Mouse (Mus musculus) adrenal gland, postnatal 25 days (tissue): ENCODE data around the gene 1700029J07Rik. TPM values are rescaled to one million over a fixed set of nuclear protein-coding genes. Genes with fewer than 3 reads are reported as not detected.

ENCODE experiments used
- DNase-seq: peaks from one replicate; pipeline ENCODE4 v3.0.0; 2021; ENCODE audit warnings: mixed read lengths
- long read RNA-seq: library from polyadenylated mRNA; stranded (forward); transcript quantifications from one replicate; pipeline ENCODE4 v2.0.0, GENCODE M21; 2021
- total RNA-seq: library from RNA; stranded (reverse); gene quantifications from 2 replicates; pipeline ENCODE4 v1.2.3, GENCODE M21; 2021

Gene 1700029J07Rik
- 2.1 and 2.6 TPM in 2 replicates for total RNA-seq
- long read RNA-seq, partial matches to known transcripts = 0 of 2 reads
- long read RNA-seq, other reads (novel, unspliced or antisense) = 0 of 2 reads

DNA sequence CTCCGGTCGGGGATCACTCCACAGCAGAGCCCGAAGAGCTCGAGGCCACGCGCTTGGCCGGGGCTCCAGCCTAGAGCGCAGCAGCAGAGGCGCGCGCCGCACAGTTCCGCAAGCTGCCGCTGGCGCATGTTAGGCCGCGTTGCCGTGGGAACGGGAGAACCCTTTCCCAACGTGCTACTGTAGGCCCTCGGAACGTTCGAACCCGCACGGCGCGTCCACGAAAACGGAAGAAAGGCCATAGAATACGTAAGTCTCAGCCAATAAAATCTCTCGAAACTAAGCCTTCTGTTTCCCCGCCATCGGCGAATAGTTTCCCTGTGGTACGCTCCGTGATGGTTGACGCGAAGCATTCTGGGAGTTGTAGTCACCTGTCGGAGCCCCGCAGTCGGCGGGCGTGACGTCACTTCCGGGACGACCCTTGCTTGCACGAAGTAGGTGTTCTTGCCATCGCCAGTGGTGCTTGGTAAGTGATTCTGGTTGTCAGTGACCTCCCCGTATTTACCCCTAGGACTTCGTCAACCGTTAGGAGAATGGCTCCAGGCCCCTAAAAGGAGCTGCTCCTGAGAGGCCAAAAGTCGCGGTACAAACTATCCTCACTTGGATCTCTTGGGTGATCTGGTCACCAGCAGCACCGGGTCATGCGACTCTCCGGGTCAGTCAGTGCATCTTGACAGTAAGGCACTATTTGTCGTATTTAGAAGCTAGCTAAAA, at the start of gene 1700029J07Rik, which contains the start of gene Ufsp2:
Gene 1700029J07Rik (minus strand): TSS at position 127 of the 711 bp plus-strand sequence.
Gene Ufsp2 (plus strand): TSS at position 403 of the 711 bp plus-strand sequence.
- DNase-seq = peak; percentile 96

DNA sequence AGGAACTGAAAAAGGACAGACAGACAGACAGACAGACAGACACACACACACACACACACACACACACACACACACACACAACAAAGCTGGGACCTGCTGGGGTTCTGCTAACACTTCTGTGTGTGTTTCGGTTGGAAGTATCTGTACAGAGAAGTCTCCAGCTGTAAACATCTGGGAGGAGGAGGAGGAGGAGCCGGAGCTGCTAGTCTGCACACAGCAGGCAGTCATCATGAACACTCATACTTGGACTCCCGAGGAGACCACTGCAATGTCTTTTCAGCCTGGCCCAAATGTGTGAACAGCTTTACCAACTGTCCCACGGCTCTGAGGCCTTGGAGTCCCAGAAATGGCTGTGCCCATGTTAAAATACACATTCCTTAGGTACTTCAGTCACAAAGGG, 49.3 kb upstream of the 1700029J07Rik start:
- no peak for DNase-seq

DNA sequence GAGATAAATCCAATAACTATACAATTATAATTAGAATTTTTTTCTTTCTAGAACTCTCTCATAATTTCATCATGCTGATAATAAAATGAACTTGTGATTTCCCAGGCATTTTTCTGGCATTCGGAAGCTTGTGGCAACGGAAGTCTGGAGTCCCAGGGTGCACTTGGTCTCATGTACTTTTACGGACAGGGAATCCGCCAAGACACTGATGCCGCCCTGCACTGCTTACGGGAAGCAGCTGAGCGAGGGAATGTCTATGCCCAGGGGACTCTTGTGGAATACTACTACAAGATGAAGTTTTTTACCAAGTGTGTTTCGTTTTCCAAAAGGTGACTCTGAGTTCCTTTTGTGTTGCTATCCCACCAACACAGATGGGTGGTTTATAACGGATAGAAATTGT, 47.7 kb upstream of the 1700029J07Rik start:
- DNase-seq = no peak

DNA sequence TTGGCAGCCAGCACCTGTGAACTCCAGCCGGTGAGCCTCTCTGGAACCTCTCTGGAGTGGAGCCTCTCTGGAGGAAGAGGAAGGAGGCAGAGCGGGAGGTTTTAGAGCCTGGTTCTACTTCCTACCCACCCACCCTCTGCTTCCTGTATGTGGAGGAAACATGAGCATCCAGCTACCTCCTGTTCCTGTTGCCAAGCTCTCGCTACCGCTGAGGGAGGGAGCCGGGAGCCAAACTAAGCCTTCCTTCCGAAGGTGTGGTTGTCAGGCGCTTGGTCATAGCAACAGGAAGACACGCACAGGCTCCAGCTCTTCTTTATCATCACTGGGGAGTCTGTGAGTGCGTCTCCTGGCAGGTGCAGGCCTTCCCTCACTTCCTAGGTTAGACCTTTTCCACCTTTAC, 47.2 kb upstream of the 1700029J07Rik start:
- no peak for DNase-seq

DNA sequence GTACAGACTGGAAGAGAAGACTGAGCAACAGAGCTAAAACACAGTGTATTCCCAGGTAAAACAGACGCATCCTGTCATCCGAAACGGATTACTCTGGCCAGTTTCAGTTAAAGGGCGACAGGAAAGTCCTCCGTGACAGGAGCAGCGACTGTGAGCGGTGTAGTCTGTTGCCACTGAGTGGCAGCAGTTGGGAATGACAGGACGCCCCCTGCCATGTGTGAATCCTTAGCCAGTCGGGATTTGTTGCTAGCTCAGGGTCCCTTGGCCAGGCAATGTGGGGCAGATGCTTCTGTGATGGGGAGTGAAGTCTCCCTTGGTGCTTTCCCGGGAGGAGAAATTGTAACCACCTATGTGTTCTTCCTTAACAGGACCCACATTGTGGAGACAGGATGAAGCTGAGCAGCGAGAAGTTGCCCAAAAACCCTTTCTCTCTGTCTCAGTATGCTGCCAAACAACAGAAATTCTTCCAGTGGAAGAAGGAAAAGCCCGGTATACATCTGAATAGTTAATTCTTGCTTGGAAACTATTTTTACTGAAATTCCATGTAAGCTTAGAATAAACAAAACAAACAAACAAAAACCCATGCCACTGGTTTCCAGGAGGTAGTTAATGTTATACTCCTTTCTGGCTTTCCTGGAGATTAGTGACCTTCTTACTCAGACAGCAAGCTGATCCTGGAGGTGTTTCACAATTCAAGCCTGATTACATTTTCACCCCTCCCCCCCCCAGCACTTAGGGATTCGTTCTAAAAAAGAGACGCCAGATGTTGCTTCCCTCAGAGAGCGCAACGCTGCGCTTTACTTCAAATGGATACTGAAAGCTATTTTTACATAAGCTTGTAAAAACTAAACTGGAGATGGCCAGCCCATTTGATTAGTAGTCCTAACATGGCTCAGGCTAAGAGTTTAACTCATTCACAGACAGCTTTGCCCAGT, 36.0 kb upstream of the 1700029J07Rik start:
- no peak for DNase-seq

DNA sequence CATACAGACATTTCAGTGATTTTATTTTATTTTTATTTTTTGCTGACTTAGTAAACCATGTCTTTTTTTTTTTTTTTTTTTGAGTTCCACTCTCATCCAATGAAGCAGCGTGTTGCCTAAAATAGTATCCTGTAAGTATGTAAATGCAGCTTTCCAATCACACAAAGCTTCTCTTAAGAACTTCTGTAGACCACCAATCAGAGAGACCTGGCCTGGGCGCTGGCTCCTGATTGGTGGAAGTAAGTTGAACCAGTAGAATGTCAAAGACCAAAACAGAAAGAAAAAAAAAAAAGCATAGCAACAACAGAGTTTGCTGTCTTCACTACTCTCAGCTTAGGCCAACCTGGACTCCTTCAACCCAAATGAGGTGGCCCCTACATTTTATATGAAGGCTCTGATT, 35.3 kb upstream of the 1700029J07Rik start:
- DNase-seq = no peak

DNA sequence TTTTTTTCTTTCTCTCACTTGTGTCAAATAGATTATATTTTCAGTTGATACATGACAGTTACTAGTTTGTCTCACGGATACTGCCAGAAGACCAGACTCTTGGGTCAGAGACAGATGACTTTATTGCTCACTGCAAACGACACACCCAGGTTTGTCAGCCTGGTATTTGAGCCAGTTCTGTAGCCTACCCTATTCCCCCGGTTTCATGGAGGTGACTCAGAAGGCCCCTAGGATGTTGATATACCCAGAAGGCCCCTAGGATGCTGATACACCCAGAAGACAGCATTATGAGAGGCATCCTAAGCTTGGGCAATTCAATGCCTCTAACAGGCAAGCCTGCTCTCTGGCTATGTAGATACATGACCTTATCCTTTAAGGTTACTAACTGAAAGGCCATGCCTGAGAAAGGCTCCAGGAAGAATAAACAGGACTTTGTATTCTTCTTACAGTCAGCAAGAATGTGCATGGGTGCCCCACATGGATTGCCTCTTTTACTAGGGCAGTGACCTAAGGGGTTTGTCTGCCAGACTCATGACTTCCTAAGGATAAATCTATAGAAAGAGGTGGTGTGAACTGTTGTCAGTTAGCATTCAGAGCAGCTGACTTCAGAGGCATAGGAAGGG, 32.1 kb upstream of the 1700029J07Rik start:
- no peak for DNase-seq

DNA sequence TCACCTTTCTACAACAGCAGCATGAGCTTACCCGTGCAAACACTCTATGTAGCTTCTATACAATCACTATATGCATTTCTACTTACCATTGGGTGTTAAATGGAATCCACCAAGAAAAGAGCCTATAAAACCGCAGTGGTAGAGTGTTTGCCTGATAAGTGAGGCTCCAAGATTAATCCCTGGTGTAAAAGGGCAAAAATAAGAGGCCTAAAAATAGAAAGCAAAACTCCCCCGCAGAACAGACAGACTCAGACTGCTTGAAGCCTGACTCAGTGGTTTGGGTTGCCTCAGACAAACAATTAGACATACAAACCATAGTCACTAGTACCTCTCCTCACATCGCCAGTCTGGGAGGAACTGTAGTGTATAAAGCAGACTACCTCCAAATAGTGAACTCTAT, 30.5 kb upstream of the 1700029J07Rik start, which contains the start of gene Ankrd37:
Gene Ankrd37 (minus strand): TSS at position 112 of the 400 bp plus-strand sequence.
- DNase-seq = no peak

DNA sequence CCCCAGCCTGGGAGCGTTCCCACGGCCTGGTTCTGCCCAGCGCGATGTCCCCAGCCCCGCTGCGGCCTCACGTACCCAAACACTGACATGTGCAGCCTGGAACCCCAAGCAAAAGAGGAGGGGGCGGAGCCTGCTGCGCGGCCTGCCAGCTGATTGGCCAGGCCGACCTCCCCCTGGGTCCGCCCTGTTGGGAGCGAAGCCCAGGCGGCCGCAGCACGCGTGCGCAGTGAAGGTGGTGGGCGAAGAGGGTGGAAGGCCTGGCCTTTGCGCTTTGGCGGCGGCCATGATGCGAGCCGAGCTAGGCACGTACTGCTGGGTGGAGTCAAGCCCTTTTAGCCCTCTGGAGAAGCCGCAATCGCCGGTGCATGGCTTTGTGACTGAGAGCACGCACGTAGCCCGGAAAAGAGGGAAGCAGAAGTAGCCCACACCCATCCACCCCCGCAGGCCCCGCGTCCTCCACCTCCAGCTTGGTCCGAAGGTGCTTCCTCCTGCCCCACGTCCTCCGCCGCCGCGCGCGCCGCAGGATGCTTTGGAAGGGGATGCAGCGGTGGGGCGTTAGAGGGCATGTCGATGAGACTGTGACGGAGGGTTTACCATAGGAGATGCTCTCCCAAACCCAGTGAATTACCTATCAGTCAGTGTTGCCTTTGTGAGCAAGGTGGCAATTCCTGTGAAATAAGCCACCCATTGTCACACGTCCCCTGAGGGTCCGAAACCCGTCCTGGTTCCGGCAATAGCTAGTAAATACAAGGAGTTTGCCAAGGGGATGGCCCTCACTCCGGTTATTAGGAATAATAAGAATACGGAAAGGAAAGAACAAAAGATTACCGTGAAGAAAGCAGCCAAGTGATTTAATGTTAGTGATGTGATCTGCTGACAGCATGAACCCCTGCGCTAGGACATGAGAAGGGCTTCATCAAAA, 25.0 kb upstream of the 1700029J07Rik start:
- DNase-seq = peak; percentile 100

DNA sequence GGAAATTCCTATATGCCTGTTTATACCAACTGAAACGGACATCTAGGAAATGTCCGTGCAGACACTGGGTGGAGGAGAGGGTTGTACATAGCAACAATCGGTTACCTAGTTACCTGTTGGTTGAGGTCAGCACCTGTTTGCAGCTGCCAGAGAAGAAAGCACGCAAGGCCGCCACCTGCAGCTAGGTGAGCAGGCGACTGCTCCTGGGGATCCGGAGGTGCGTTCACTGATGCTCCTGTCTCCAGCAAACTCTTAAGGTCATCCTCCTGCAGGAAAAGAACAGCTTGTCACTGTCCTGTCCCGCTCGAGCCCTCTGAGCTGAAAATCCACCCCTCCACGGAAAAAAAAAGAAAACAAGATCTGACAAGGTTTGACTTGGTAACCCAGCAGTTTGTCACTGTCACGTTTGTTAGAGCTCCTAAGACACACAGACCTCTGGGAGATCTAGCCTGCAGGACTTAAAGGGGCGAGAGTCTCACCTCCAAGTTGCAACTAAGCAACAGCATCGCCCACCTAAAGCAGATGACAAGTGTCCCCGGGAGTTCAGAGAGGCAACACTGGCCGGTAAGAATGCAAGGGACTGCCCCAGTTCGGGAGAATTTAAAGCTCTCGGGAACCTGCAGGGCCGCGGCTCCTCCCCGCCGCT, 24.2 kb upstream of the 1700029J07Rik start, which contains the start of gene Lrp2bp:
Gene Lrp2bp (plus strand): TSS at position 166 of the 646 bp plus-strand sequence.
- DNase-seq = no peak

DNA sequence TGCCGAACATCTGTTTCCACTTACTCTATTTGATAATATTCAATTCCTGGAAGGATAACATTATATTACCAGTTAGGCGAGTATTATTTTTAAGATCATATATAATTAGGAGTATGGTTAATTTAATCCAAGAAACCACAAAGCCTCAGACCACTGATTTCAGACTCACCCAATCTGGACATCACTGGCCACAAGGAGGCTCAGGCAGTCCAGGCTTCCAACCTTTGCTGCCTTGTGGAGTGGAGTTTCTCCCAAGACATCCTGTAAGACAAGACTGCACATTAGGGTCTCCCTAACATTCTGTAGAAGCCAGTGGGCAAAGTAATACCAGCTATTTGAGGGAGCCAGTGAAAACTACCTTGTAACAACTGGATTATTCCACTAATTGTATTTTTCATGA, 23.2 kb upstream of the 1700029J07Rik start:
- DNase-seq = no peak

DNA sequence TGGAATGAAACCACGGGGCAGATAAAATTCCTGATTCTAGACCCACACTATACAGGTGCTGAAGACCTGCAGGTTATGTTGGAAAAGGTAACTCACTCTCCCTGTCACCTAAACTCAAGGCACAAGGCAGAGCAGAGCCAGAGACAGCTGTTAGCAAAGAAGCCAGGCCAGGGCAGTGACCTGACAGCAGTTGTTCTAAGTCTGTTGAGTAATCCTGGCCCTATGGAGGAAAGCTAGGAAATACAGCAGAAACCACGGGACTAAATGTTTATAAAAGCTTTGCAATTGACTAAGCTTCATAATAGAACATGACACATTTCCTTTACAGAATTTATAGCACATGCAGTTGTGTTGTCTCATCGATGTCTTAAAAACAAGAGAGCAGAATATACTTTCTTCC, 20.5 kb upstream of the 1700029J07Rik start:
- no peak for DNase-seq

DNA sequence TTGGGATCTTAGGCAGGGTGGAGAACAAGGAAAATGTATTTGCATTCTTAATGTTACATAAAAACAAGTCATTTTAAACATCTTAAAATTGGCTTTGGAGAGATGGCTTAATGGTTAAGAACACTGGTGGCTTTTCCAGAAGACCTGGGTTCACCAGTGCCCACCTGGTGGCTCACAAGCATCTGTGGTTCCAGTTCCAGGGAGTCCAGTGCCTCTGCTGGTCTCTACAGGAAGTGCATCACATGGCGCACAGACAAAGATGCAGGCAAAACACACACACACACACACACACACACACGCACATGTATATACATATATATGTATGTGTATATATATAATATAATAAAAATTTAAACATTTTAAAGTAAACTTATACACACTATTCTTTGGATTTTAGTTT, 19.1 kb upstream of the 1700029J07Rik start:
- no peak for DNase-seq

DNA sequence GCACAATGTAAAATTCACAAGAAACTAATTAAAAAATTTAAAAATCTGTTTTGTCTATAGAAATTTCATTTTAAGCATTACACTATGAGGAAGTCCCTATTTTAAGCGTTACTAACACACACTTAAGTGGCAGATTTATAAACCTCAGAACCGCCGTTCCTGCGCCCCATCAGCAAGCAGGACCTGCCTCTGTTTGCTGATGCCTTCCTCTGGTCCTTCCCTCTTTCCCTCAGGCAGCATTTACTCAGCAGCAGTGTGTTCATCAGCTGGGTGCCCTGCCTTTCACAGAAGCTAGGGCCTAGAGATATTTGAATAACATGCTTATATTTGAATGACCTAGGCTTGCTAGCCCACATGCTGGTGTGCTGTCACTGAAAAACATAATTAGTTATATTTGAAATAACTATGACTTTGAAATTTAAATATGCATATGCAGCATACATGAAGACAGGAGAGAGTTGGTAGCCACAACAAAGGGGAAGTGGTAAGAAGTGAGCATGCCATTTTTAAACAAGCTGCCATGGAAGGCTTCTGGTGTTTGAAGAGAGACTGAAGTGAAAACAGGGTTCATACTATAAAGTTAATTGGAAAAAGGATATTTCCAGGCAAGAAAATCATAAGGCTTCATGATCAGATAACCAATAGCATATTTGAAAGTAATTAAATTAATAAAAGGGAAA, 15.7 kb upstream of the 1700029J07Rik start:
- DNase-seq = no peak

DNA sequence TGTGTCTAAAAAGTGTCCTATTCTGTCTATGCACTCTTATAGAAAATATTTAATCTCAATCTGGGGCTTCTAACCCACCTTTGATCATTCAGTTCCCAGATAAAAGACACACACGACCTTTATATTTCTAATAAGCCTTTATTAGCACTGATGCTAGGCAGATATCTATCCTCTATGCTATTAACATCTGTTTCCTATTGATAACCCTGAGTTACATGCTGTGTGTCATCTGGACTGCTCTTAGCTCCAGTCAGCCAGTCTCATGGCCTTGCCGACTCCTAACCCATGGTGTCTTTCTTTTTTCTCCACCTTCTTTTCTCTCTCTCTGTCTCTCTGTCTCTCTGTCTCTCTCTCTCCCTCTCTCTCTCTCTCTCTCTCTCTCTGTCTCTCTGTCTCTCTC, 13.1 kb upstream of the 1700029J07Rik start:
- DNase-seq = no peak

DNA sequence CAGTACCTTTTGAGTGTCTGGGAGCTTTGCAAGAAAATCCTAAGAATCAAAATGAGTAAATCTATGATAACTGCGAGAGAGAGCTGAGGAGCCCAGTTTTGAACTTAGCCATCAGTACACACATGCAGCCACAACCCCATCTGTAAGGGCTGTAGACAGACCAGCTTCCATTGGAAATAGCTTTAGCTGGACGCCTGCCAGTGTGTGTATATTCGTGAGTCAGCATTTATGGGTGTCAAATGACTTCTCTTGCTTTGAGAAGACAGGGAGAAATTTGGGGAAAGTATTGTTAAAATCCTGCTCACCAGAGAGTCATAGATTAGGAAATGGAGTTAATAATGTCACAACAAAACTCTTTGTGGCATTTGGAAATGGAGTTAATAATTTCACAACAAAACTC, 11.6 kb upstream of the 1700029J07Rik start:
- DNase-seq = no peak

DNA sequence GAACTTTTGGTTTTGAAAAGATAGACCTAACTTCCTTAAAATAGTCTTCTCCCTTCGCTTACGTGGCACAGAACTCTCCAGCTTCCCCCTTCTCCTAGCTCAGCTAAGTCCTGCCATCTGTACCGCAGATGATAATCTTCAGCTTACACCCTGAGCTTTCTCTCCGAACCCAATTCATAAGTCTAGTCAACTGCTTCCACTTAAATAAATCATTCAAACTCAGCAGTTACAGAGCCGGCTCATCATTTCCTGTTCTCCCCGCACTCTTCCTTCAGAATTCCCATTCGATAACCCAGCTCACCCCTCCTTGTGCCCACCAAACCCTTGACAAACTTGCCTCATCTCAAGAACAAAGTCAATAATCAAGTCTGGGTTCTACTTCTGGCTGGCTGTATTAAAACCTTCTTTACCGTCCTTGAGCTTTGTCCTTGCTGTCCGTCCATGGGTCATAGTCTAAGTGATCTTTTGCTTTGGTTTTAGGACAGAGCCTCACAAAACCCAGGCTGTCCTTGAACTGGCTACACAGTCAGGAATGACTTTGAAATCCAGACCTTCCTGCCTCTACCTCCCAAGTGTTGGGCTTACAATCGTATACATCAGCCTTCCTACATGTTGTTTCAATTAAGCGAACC, 901 bp upstream of the 1700029J07Rik start:
- no peak for DNase-seq

DNA sequence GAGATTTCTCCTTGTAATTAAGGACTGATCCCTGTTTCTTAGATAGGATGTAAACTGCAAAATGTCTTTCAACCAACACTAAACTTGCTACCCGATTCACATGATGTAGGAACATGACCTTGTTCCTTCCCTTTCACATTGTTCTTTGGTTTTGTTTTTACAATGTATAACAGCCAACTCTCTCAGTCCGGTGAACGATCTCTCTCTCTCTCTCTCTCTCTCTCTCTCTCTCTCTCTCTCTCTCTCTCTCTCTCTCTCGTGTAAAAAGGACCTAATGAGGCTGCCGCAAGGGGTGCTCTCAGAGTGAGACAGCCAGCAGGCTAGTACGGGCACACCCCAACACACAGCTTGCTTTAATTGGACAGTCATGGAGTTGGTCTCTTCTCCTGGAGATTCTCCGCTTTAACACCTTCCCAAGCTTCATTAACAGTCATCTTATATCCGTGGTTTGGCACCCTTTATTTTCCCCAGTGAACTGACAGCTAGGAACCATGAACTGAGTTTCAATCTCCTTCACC, 1.0 kb downstream of the 1700029J07Rik start:
- DNase-seq = no peak

DNA sequence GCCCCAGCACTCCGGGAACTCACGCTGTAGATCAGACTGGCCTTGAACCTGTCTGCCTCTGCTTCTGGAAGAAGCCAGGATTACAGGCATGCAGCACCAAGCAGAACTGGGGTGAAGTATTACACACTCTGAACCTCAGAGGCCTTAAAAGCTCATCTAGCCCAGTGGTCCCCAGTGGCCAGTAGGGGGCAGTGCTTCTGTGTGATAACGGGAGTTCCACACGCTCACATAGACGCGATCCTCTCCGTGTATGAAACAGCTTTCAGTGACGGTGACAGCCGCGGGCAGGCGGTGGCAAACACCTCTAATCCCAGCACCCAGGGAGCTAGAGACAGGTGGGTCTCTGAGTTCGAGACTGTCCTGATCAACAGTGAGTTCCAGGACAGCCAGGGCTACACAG, 4.2 kb downstream of the 1700029J07Rik start:
- no peak for DNase-seq
